Comparison of ENCODE assay signal across 23 mouse cellular contexts in genomic region chr12:37072636-37073035, GRCm38 (mm10). TPM values are rescaled to one million over a fixed set of nuclear protein-coding genes. Genes with fewer than 3 reads are reported as not detected.
"Had no signal": no experiment of that assay in that cellular context is flagged by ENCODE, and none has a peak within 500 bp of the region (broad histone marks: within the 10 kb centered on the region; RNA-seq: fewer than 3 reads in every experiment).

No protein-coding gene starts in this region.

- H3K9ac ChIP-seq: intestine, embryonic 15.5 days; liver, embryonic 13.5 days; midbrain, embryonic 12.5 days; midbrain, embryonic 15.5 days; neural tube, embryonic 13.5 days had no signal

- H3K27me3 ChIP-seq: intestine, embryonic 15.5 days; liver, embryonic 13.5 days; midbrain, embryonic 12.5 days; midbrain, embryonic 15.5 days; neural tube, embryonic 13.5 days had no signal

- ATAC-seq: intestine, embryonic 15.5 days; lung, postnatal 0 days; midbrain, embryonic 15.5 days had no signal

- H3K4me3 ChIP-seq: intestine, embryonic 15.5 days; liver, embryonic 13.5 days; midbrain, embryonic 12.5 days; midbrain, embryonic 15.5 days; neural tube, embryonic 13.5 days had no signal

- H3K4me1 ChIP-seq: intestine, embryonic 15.5 days; liver, embryonic 13.5 days; midbrain, embryonic 12.5 days; midbrain, embryonic 15.5 days; neural tube, embryonic 13.5 days had no signal

- H3K4me2 ChIP-seq: intestine, embryonic 15.5 days; liver, embryonic 13.5 days; midbrain, embryonic 12.5 days; midbrain, embryonic 15.5 days; neural tube, embryonic 13.5 days had no signal

- DNase-seq: kidney, adult 11 months; kidney, postnatal 14 days; kidney, postnatal 4 days; liver, embryonic 13.5 days; lung, postnatal 4 days; retina, postnatal 1 day; right cerebral cortex, postnatal 25 days; thymus, adult 18-20 months; thymus, postnatal 4 days had no signal

- H3K36me3 ChIP-seq: intestine, embryonic 15.5 days; liver, embryonic 13.5 days; midbrain, embryonic 12.5 days; midbrain, embryonic 15.5 days; neural tube, embryonic 13.5 days had no signal

- H3K27ac ChIP-seq: intestine, embryonic 15.5 days; liver, embryonic 13.5 days; midbrain, embryonic 12.5 days; midbrain, embryonic 15.5 days; neural tube, embryonic 13.5 days had no signal

- H3K9me3 ChIP-seq: intestine, embryonic 15.5 days; liver, embryonic 13.5 days; midbrain, embryonic 12.5 days; midbrain, embryonic 15.5 days; neural tube, embryonic 13.5 days had no signal

RNA-seq across cellular contexts. Expression of gene Meox2, which starts 35.7 kb away (rescaled TPM):
- total RNA-seq: layer of hippocampus, adult 18-20 months; layer of hippocampus, postnatal 14 days; left cerebral cortex, adult 18-20 months; left cerebral cortex, postnatal 10 days; liver, adult 2 months; megakaryocyte progenitor cell, adult 5-6 weeks; megakaryocyte-erythroid progenitor cell, adult 5-6 weeks; neutrophil, adult 5-6 weeks had no signal
- polyA plus RNA-seq: testis, adult 2 months had no signal
